Mouse (Mus musculus) inflammation-experienced regulatory T-cells, adult 6 months (primary cell): ENCODE results near the gene Wscd1. TPM values are rescaled to one million over a fixed set of nuclear protein-coding genes. Genes with fewer than 3 reads are reported as not detected.

ENCODE experiments used
- ATAC-seq: one replicate; pipeline ENCODE4 v1.8.0; 2017
- polyA plus RNA-seq, 3 experiments: library from polyadenylated mRNA; unstranded; fragments of 100-300 nt; shearing (Covaris generic); gene quantifications; one replicate each; pipeline ENCODE4 v1.2.1; 2017

Gene Wscd1
- polyA plus RNA-seq: not detected

GRCm38 (mm10) chr11:71749671-71750070 lies at the start of gene Wscd1:
TSS of gene Wscd1 (plus strand) at chr11:71749920.
- ATAC-seq: no peak

- ATAC-seq: peak; percentile 21
Observed at GRCm38 (mm10) chr11:71728066-71728465, 21.7 kb upstream of the Wscd1 start.

- no peak for ATAC-seq
Observed at GRCm38 (mm10) chr11:71729287-71729686, 20.4 kb upstream of the Wscd1 start.

GRCm38 (mm10) chr11:71733771-71734170 lies 15.9 kb upstream of the Wscd1 start:
- no peak for ATAC-seq

GRCm38 (mm10) chr11:71737106-71737505 lies 12.6 kb upstream of the Wscd1 start:
- no peak for ATAC-seq

- ATAC-seq: no peak
Observed at GRCm38 (mm10) chr11:71738501-71739045, 11.1 kb upstream of the Wscd1 start.

- ATAC-seq: no peak
Observed at GRCm38 (mm10) chr11:71745875-71746274, 3.8 kb upstream of the Wscd1 start.

- ATAC-seq: no peak
Observed at GRCm38 (mm10) chr11:71747719-71748118, 2.0 kb upstream of the Wscd1 start.

- no peak for ATAC-seq
Observed at GRCm38 (mm10) chr11:71750534-71751173, 934 bp downstream of the Wscd1 start.

- no peak for ATAC-seq
Observed at GRCm38 (mm10) chr11:71751174-71751611, 1.5 kb downstream of the Wscd1 start.

GRCm38 (mm10) chr11:71751689-71752088 lies 2.0 kb downstream of the Wscd1 start:
- ATAC-seq: no peak

GRCm38 (mm10) chr11:71752626-71753025 lies 2.9 kb downstream of the Wscd1 start:
- no peak for ATAC-seq

- ATAC-seq: no peak
Observed at GRCm38 (mm10) chr11:71755115-71755514, 5.4 kb downstream of the Wscd1 start.

GRCm38 (mm10) chr11:71756325-71756724 lies 6.6 kb downstream of the Wscd1 start:
- no peak for ATAC-seq

GRCm38 (mm10) chr11:71758211-71759110 lies 8.7 kb downstream of the Wscd1 start:
- no peak for ATAC-seq

GRCm38 (mm10) chr11:71760991-71761390 lies 11.3 kb downstream of the Wscd1 start:
- ATAC-seq: no peak

GRCm38 (mm10) chr11:71763154-71763553 lies 13.4 kb downstream of the Wscd1 start:
- no peak for ATAC-seq

GRCm38 (mm10) chr11:71763651-71764275 lies 14.0 kb downstream of the Wscd1 start:
- ATAC-seq: no peak

GRCm38 (mm10) chr11:71764743-71765142 lies 15.0 kb downstream of the Wscd1 start:
- no peak for ATAC-seq

GRCm38 (mm10) chr11:71765335-71765734 lies 15.6 kb downstream of the Wscd1 start:
- ATAC-seq: no peak

GRCm38 (mm10) chr11:71766380-71766779 lies 16.7 kb downstream of the Wscd1 start:
- no peak for ATAC-seq

GRCm38 (mm10) chr11:71767726-71768125 lies 18.0 kb downstream of the Wscd1 start:
- ATAC-seq: no peak

GRCm38 (mm10) chr11:71769744-71770143 lies 20.0 kb downstream of the Wscd1 start:
- ATAC-seq: no peak
